Mouse (Mus musculus): ENCODE data around the gene Dglucy.

DNA sequence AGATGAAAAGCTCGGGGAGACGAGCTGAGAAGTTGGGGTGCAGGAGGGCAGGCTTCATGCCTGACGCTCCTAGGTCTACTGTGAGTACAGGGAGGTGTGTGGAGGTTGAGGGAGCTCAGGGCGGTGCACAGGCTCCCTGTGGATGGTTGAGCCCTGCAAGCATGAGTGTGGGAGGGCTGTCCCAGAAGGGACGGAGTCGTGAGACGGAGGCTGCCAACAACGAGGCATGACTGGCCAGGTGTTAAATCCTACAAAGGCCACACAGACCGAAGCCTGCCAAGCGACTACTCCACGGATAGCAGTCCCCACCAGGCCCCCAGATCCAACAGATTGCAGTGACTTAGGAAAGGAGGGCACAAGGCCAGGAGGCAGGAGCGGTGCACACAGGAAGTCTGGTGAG is 131.9 kb downstream of the Dglucy start:
- TF ChIP-seq CTCF (IDR thresholded peaks at IDR 0.05; ENCODE audit: low read depth, low read length) (no peak), POLR2A (IDR thresholded peaks at IDR 0.05; ENCODE audit: borderline replicate concordance, low read depth, low read length) (no peak)
